Mouse (Mus musculus): Measurements from ENCODE around the gene Mdga1. TPM values are rescaled to one million over a fixed set of nuclear protein-coding genes. Genes with fewer than 3 reads are reported as not detected.

Gene Mdga1
- polyA plus RNA-seq, 1 experiment from 2014 or later, result 14.7 TPM

GRCm38 (mm10) chr17:29915820-29916219, 54.1 kb downstream of the Mdga1 start:
- Histone ChIP-seq H3K9me3 (no peaks in the 10 kb centered on the region), H3K36me3 (no peaks in the 10 kb centered on the region), H3K4me1 (replicated peaks) (peaks cover 25% of the 10 kb centered on the region), H3K27me3 (no peaks in the 10 kb centered on the region), H3K27ac (no peak overlapping the region), H3K4me2 (replicated peaks) (no peak overlapping the region), H3K4me3 (replicated peaks) (no peak overlapping the region), H3K9ac (replicated peaks) (no peak overlapping the region)
- no peak for ATAC-seq
- WGBS, result 76% methylated on average over 10 of the region's 10 CpGs

DNA sequence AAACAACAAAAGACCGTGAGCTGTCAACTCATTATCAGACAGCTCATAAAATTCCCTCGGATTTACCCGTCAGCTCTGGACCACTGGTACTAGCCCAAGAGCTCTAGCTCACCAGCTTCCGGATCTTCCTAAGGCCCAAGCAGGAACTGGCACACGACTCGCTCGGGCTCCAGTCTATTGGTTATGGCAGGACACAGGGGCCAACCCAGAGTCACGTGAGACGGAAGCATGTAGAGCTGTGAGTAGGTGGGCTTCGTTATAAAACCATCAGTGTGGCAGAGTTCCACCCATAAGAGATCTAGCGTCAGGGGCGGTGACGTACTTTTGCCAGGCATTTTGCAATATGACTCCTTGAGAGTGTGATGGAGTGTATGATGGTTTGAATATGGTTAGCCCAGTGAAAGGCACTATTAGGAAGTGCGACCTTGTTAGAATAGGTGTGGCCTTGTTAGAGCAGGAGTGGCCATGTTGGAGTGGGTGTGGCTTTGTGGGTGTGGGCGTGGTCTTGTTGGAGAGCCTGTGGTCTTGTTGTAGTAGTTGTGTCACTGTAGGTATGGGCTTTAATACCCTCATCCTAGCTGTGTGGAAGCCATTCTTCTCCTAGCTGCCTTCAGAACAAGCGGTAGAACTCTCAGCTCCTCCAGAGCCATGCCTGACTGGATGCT, 56.5 kb downstream of the Mdga1 start:
- ATAC-seq, result no peak

GRCm38 (mm10) chr17:29912733-29913132, 57.2 kb downstream of the Mdga1 start:
- Histone ChIP-seq H3K27ac (no peak overlapping the region), H3K4me2 (replicated peaks) (no peak overlapping the region), H3K27me3 (no peaks in the 10 kb centered on the region), H3K4me1 (replicated peaks) (no peaks in the 10 kb centered on the region; the same call in 1 of the 2 replicates), H3K4me3 (replicated peaks) (no peak overlapping the region), H3K9ac (replicated peaks) (no peak overlapping the region), H3K36me3 (no peaks in the 10 kb centered on the region), H3K9me3 (no peaks in the 10 kb centered on the region)
- no peak for ATAC-seq
- WGBS, result 74% methylated on average over 5 of the region's 5 CpGs

More for the DNA sequence above, 56.5 kb downstream of the Mdga1 start:
- Histone ChIP-seq H3K27ac (no peak overlapping the region), H3K9me3 (no peaks in the 10 kb centered on the region), H3K4me2 (replicated peaks) (no peak overlapping the region), H3K4me1 (replicated peaks) (peaks cover under 1% of the 10 kb centered on the region), H3K27me3 (no peaks in the 10 kb centered on the region), H3K36me3 (no peaks in the 10 kb centered on the region), H3K4me3 (replicated peaks) (no peak overlapping the region), H3K9ac (replicated peaks) (no peak overlapping the region)
- WGBS, result 93% methylated on average over 16 of the region's 16 CpGs

GRCm38 (mm10) chr17:29909031-29909430, 60.9 kb downstream of the Mdga1 start:
- ATAC-seq, result no peak
- H3K9me3 ChIP-seq, result no peaks in the 10 kb centered on the region
- no peak overlapping the region for H3K9ac ChIP-seq (replicated peaks)
- H3K4me1 ChIP-seq (replicated peaks), result 0 out of 2 replicates have a peak, but pooled peaks cover 3% of the 10 kb centered on the region
- no peaks in the 10 kb centered on the region for H3K27me3 ChIP-seq
- no peak overlapping the region for H3K4me3 ChIP-seq (replicated peaks)
- no peaks in the 10 kb centered on the region for H3K36me3 ChIP-seq
- no peak overlapping the region for H3K27ac ChIP-seq
- H3K4me2 ChIP-seq (replicated peaks), result no peak overlapping the region
- WGBS, result 93% methylated on average over 7 of the region's 7 CpGs

DNA sequence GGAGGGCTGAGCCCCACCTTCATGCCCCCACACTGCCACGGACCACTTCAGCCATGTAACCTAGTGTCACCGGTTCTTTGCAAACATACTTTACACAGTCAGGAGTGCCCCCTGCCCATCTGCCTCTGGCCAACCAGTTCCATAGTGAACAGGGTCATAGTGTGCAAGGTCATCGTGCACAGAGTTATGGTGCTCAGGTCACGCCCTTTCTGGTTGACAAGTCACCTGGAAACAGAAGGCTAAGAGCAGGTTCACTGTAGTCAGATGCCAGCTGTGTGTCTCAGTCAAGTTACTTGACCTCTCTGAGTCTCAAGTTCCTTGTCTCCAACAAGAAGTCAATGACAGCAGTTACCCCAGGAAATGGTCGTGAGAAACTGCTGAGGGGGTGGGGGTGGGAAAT, 65.2 kb downstream of the Mdga1 start:
- Histone ChIP-seq H3K4me2 (replicated peaks) (no peak overlapping the region), H3K4me1 (replicated peaks) (peaks cover 13% of the 10 kb centered on the region), H3K27ac (no peak overlapping the region), H3K36me3 (no peaks in the 10 kb centered on the region), H3K9ac (replicated peaks) (no peak overlapping the region), H3K9me3 (no peaks in the 10 kb centered on the region), H3K4me3 (replicated peaks) (no peak overlapping the region), H3K27me3 (no peaks in the 10 kb centered on the region)
- 70% methylated on average over 5 of the region's 5 CpGs for WGBS
- no peak for ATAC-seq

- H3K4me2 ChIP-seq (replicated peaks), result no peak overlapping the region
- peaks cover 16% of the 10 kb centered on the region for H3K4me1 ChIP-seq (replicated peaks)
- no peak for ATAC-seq
- no peak overlapping the region for H3K4me3 ChIP-seq (replicated peaks)
- H3K36me3 ChIP-seq, result no peaks in the 10 kb centered on the region
- H3K27me3 ChIP-seq, result no peaks in the 10 kb centered on the region
- H3K9me3 ChIP-seq, result no peaks in the 10 kb centered on the region
- WGBS, result 71% methylated on average over 16 of the region's 16 CpGs
- H3K9ac ChIP-seq (replicated peaks), result no peak overlapping the region
- no peak overlapping the region for H3K27ac ChIP-seq
Observed at GRCm38 (mm10) chr17:29902406-29903155, 67.3 kb downstream of the Mdga1 start.

DNA sequence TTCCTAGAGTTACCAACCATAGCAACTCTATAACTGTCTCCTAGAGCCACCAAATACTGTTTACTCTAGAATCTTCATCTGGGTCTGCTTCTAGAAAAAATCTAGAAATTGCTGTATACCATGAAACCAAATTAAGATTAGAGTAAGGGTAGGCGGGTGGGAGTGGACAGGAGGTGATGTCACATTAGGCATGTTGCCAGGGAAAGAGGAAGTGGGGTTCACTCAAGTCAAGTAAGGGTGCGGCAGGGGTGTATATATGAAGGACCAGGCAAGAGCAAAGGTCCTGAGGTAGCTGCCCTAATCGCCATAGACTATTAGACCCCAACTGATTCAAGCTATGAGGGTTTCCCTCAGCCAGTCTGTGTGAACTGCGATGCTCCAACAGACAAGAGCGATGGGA, 69.6 kb downstream of the Mdga1 start:
- no peak for ATAC-seq
- Histone ChIP-seq H3K27ac (no peak overlapping the region), H3K27me3 (no peaks in the 10 kb centered on the region), H3K4me1 (replicated peaks) (peaks cover 36% of the 10 kb centered on the region), H3K9ac (replicated peaks) (no peak overlapping the region), H3K4me2 (replicated peaks) (no peak overlapping the region), H3K9me3 (no peaks in the 10 kb centered on the region), H3K36me3 (no peaks in the 10 kb centered on the region), H3K4me3 (replicated peaks) (no peak overlapping the region)
- 89% methylated on average over 5 of the region's 5 CpGs for WGBS

DNA sequence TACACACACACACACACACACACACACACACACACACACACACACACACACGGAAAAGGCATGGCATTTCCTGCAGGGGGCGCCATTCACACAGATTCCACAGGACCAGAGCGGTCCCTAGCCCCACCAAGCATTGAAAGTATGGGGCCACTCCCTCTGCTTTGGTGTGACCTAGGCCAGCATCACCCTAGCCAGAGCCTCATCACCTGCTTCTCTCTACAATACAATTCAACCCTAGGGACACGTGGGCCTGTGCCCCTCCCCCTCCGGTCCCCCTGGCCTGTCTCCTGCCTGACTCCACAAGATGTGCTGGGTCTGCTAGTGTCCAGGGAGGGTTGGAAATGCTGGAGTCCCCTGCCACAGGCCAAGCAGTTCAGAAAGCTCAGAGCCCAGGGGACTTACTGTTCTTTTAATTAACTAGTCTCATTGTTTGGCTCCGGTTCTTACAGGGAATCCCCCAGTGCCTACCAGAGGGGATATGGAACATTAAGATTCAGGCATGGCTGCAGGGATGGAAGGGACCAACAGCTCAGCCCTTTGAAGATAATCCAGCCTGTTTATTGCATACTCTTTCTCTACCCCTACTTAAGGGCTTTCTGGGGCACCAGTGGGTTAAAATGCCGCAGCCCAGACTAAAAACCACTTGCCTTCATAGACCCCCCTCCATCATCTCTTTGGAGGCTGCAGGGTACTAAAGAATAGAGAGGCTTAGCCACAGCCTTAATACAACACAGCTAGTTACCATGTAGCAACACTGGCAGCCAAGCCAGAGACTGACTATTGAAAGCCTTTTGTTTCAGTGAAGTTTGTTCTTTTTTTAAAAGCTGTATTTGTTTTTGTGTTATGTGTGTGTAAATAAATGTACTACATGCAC, 73.5 kb downstream of the Mdga1 start:
- H3K4me2 ChIP-seq (replicated peaks), result no peak overlapping the region
- H3K4me1 ChIP-seq (replicated peaks), result peaks cover 31% of the 10 kb centered on the region
- H3K4me3 ChIP-seq (replicated peaks), result no peak overlapping the region
- H3K27ac ChIP-seq, result peak overlapping the region; percentile 84
- no peaks in the 10 kb centered on the region for H3K36me3 ChIP-seq
- peak; percentile 88 for ATAC-seq
- H3K27me3 ChIP-seq, result peaks cover 3% of the 10 kb centered on the region
- no peak overlapping the region for H3K9ac ChIP-seq (replicated peaks)
- 7% methylated on average over 7 of the region's 7 CpGs for WGBS
- no peaks in the 10 kb centered on the region for H3K9me3 ChIP-seq

DNA sequence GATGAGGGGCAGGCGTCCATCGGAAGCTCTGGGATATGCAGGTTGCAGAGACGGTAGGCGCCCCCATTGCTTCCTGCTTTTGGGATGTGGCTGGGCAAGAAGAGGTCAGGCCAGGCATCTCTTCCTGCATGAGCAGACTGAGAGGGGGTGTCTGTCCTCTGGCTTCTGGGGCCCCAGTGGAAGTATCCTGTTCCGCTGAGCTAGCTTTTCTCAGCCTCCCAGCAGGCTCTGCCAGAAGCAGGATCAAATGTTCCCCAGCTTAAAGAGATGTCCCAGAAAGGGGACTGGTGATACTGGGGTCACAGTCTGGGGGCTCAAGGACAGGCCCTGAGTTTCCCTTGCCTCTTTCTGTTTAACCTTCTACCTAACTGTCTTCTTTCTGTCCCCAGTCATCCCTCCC, 74.3 kb downstream of the Mdga1 start:
- H3K9me3 ChIP-seq, result no peaks in the 10 kb centered on the region
- H3K4me3 ChIP-seq (replicated peaks), result no peak overlapping the region
- peaks cover 31% of the 10 kb centered on the region for H3K4me1 ChIP-seq (replicated peaks)
- 78% methylated on average over 5 of the region's 5 CpGs for WGBS
- no peak overlapping the region for H3K4me2 ChIP-seq (replicated peaks)
- no peak overlapping the region for H3K9ac ChIP-seq (replicated peaks)
- peaks cover 12% of the 10 kb centered on the region for H3K27me3 ChIP-seq
- no peaks in the 10 kb centered on the region for H3K36me3 ChIP-seq
- no peak for ATAC-seq
- H3K27ac ChIP-seq, result peak overlapping the region; percentile 84; the same call in 1 of the 2 replicates

- 71% methylated on average over 5 of the region's 5 CpGs for WGBS
- peaks cover 35% of the 10 kb centered on the region for H3K4me1 ChIP-seq (replicated peaks)
- peaks cover 18% of the 10 kb centered on the region for H3K27me3 ChIP-seq
- H3K4me3 ChIP-seq (replicated peaks), result no peak overlapping the region
- no peak overlapping the region for H3K4me2 ChIP-seq (replicated peaks)
- no peak for ATAC-seq
- H3K27ac ChIP-seq, result no peak overlapping the region
- H3K9me3 ChIP-seq, result no peaks in the 10 kb centered on the region
- no peak overlapping the region for H3K9ac ChIP-seq (replicated peaks)
- H3K36me3 ChIP-seq, result no peaks in the 10 kb centered on the region
Observed at GRCm38 (mm10) chr17:29894965-29895364, 74.9 kb downstream of the Mdga1 start.

GRCm38 (mm10) chr17:29890451-29891110, 79.3 kb downstream of the Mdga1 start:
- no peak for ATAC-seq
- H3K9ac ChIP-seq (replicated peaks), result no peak overlapping the region
- peaks cover 25% of the 10 kb centered on the region for H3K27me3 ChIP-seq
- H3K4me1 ChIP-seq (replicated peaks), result peaks cover 48% of the 10 kb centered on the region
- H3K9me3 ChIP-seq, result no peaks in the 10 kb centered on the region
- H3K36me3 ChIP-seq, result no peaks in the 10 kb centered on the region
- H3K4me3 ChIP-seq (replicated peaks), result no peak overlapping the region
- H3K4me2 ChIP-seq (replicated peaks), result no peak overlapping the region
- WGBS, result 66% methylated on average over 7 of the region's 7 CpGs
- H3K27ac ChIP-seq, result no peak overlapping the region

Data from midbrain, embryonic 13.5 days (tissue).